11 mouse cellular contexts compared by ENCODE assay signal in the genomic region with DNA sequence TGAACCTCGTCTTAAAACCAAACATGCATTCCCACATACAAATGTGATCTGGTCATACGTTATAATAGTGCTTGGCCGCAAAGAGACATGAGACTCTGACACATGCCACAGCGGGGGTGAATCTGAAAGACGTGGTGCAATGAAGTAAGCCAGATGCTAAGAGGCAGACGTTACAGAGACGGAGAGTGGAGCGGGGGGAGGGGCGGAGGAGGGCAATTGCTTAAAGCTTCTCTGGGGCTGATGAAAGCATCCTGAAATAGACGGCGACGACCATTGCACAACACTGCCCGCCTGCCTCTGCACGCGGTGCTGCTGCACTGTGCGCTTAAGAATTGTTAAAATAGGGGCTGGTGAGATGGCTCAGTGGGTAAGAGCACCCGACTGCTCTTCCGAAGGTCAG. TPM values are rescaled to one million over a fixed set of nuclear protein-coding genes. Genes with fewer than 3 reads are reported as not detected.
DNase-seq lines count a peak whose midpoint lies in the region; ATAC-seq lines count a peak whose summit lies in the region.
"Had no signal": no experiment of that assay in that cellular context is flagged by ENCODE, and none has a peak within 500 bp of the region (broad histone marks: within the 10 kb centered on the region; RNA-seq: fewer than 3 reads in every experiment).

No protein-coding gene starts in this region.

- H3K4me2 ChIP-seq in heart, embryonic 12.5 days, result peak overlapping the region; percentile 25; the same call in 1 of the 2 replicates
- no peak overlapping the region for H3K4me2 ChIP-seq in lung, embryonic 15.5 days
- H3K4me2 ChIP-seq: midbrain, embryonic 13.5 days had no signal

- peaks cover 28% of the 10 kb centered on the region for H3K4me1 ChIP-seq in heart, embryonic 12.5 days (replicated peaks)
- peaks cover 17% of the 10 kb centered on the region for H3K4me1 ChIP-seq in lung, embryonic 15.5 days
- peaks cover 7% of the 10 kb centered on the region; the same call in 1 of the 2 replicates for H3K4me1 ChIP-seq in midbrain, embryonic 10.5 days
- H3K4me1 ChIP-seq: midbrain, embryonic 13.5 days had no signal

- WGBS in heart, embryonic 12.5 days, result 25% methylated on average over 18 of the region's 18 CpGs
- WGBS in lung, embryonic 15.5 days, result 31% methylated on average over 18 of the region's 18 CpGs
- WGBS in midbrain, embryonic 10.5 days, result 53% methylated on average over 18 of the region's 18 CpGs

- no peaks in the 10 kb centered on the region; the same call in 1 of the 2 replicates for H3K9me3 ChIP-seq in heart, embryonic 12.5 days (replicated peaks)
- H3K9me3 ChIP-seq in lung, embryonic 15.5 days, result no peaks in the 10 kb centered on the region
- no peaks in the 10 kb centered on the region for H3K9me3 ChIP-seq in midbrain, embryonic 10.5 days (replicated peaks)
- H3K9me3 ChIP-seq: midbrain, embryonic 13.5 days had no signal

- H3K27me3 ChIP-seq in heart, embryonic 12.5 days (replicated peaks), result no peaks in the 10 kb centered on the region
- H3K27me3 ChIP-seq in lung, embryonic 15.5 days, result no peaks in the 10 kb centered on the region
- peaks cover 5% of the 10 kb centered on the region; the same call in 1 of the 2 replicates for H3K27me3 ChIP-seq in midbrain, embryonic 10.5 days (ENCODE audit: low read depth, poor library complexity, severe bottlenecking)
- H3K27me3 ChIP-seq: CH12.LX; midbrain, embryonic 13.5 days had no signal

- H3K9ac ChIP-seq in heart, embryonic 12.5 days, result no peak overlapping the region
- H3K9ac ChIP-seq in lung, embryonic 15.5 days, result no peak overlapping the region
- H3K9ac ChIP-seq: midbrain, embryonic 13.5 days had no signal

- no peak for DNase-seq in heart, adult 9 months (ENCODE audit: low spot score in 2 of 2)
- peak; percentile 57 to 75 for DNase-seq in spleen, postnatal 4 days (ENCODE audit: low spot score in 2 of 2)
- DNase-seq in spleen, postnatal 14 days (ENCODE audit: low spot score in 2 of 2), result no peak
- DNase-seq in frontal cortex, postnatal 25 days (ENCODE audit: low spot score in 2 of 2), result no peak
- DNase-seq in midbrain, embryonic 10.5 days (ENCODE audit: low spot score), result no peak
- no peak for DNase-seq in kidney, adult 18-20 months

- H3K36me3 ChIP-seq in heart, embryonic 12.5 days, result no peaks in the 10 kb centered on the region
- H3K36me3 ChIP-seq in lung, embryonic 15.5 days, result no peaks in the 10 kb centered on the region
- no peaks in the 10 kb centered on the region for H3K36me3 ChIP-seq in midbrain, embryonic 10.5 days
- H3K36me3 ChIP-seq: midbrain, embryonic 13.5 days had no signal

- no peak overlapping the region for H3K4me3 ChIP-seq in heart, embryonic 12.5 days
- H3K4me3 ChIP-seq in lung, embryonic 15.5 days, result no peak overlapping the region
- H3K4me3 ChIP-seq in midbrain, embryonic 10.5 days, result no peak overlapping the region
- H3K4me3 ChIP-seq: midbrain, embryonic 13.5 days had no signal

- ATAC-seq in heart, embryonic 12.5 days (ENCODE audit: insufficient number of reproducible peaks, low FRiP score), result no peak
- ATAC-seq in lung, embryonic 15.5 days (ENCODE audit: borderline replicate concordance, extremely low read depth, low FRiP score, low TSS enrichment), result peak; percentile 43; the same call in 1 of the 2 replicates
- ATAC-seq: intestine, embryonic 16.5 days; midbrain, embryonic 13.5 days had no signal

- no peak overlapping the region for H3K27ac ChIP-seq in heart, embryonic 12.5 days (ENCODE audit: poor library complexity, severe bottlenecking)
- peak overlapping the region; percentile 61 for H3K27ac ChIP-seq in lung, embryonic 15.5 days
- H3K27ac ChIP-seq in midbrain, embryonic 10.5 days (replicated peaks), result no peak overlapping the region
- H3K27ac ChIP-seq: midbrain, embryonic 13.5 days had no signal

RNA-seq across cellular contexts. Expression of gene Gpr157, which starts 11.0 kb away (rescaled TPM):
- polyA plus RNA-seq in heart, embryonic 12.5 days (2016; fragmentation: Nextera tagmentation; extraction: Ambion mirVana), result 2.1 and 2.2 TPM in 2 replicates
- 2.0 and 2.2 TPM in 2 replicates for polyA plus RNA-seq in lung, embryonic 15.5 days (2015; fragmentation: Nextera tagmentation; extraction: Ambion mirVana)
- 0.60 and 0.62 TPM in 2 replicates for polyA plus RNA-seq in midbrain, embryonic 10.5 days (2016; fragmentation: Nextera tagmentation; extraction: Ambion mirVana)

RNA-seq across cellular contexts. Expression of gene Slc2a5, which starts 42.9 kb away (rescaled TPM):
- 1.2 and 1.7 TPM in 2 replicates for polyA plus RNA-seq in heart, embryonic 12.5 days (2016; fragmentation: Nextera tagmentation; extraction: Ambion mirVana)
- 0.54 and 0.65 TPM in 2 replicates for polyA plus RNA-seq in lung, embryonic 15.5 days (2015; fragmentation: Nextera tagmentation; extraction: Ambion mirVana)
- 1.3 and 1.8 TPM in 2 replicates for polyA plus RNA-seq in midbrain, embryonic 10.5 days (2016; fragmentation: Nextera tagmentation; extraction: Ambion mirVana)

Comparison
In these comparisons a context has a peak if more than half of its experiments do, and no peak if none do; other contexts are left out.
1. DNase-seq: peak in spleen, postnatal 4 days (2 of 2); none in heart, adult 9 months (0 of 2), spleen, postnatal 14 days (0 of 2), frontal cortex, postnatal 25 days (0 of 2), midbrain, embryonic 10.5 days (single experiment) and kidney, adult 18-20 months (single experiment).